Mouse (Mus musculus): ENCODE measurements around the gene Rps11. TPM values are rescaled to one million over a fixed set of nuclear protein-coding genes. Genes with fewer than 3 reads are reported as not detected.

The Rps11 gene
- polyA plus RNA-seq, 1 experiment = 1,675 TPM

DNA sequence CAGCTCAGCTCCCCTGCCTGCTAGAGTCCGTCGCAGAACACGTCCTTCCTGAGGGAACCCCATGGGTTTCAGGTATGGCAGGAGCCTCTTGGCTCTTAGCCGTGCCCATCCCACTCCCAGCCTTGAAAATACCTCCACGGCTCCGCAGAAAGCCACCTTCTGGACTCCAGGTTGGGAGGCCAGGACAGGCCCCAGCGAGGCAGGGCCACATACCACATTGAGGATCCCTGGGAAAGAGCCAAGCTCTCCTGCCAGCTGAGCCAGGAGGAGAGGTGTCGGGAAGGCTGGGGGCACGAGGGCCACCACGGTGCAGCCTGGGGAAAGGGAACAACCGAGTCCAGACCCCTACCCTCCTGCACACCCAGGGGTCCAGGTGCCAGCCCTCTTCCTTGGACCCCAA, 23.0 kb upstream of the Rps11 start:
- no peak for TF ChIP-seq CTCF (IDR thresholded peaks at IDR 0.05; ENCODE audit: low read depth, low read length)
- TF ChIP-seq POLR2A (IDR thresholded peaks at IDR 0.05; ENCODE audit: borderline replicate concordance, low read depth, low read length) = no peak
- Histone ChIP-seq H3K4me3 (ENCODE audit: insufficient read depth, low read length) (no peak overlapping the region), H3K27ac (ENCODE audit: insufficient read depth, low read depth, low read length) (no peak overlapping the region), H3K4me1 (ENCODE audit: control insufficient read depth, insufficient read depth, low read length) (peaks cover 15% of the 10 kb centered on the region)

DNA sequence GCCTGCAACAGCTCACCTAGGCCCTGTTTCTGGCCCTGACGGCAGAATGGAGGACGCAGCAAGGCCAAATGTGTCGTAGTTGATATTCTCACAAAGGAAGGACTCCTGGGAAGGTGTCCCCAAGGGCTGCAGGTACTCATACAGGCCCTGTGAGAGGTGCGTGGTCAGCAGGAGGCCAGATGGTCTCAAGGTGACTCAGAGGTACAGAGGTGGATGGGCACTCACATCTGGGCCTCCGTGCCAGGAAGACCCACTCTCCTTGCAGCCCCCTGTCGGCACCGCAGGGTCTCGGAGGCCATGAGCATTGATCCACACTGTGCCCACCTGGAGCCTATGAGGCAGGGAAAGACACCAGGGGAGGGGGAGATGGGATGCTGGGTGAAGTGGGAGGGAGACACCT, 21.2 kb upstream of the Rps11 start:
- TF ChIP-seq CTCF (IDR thresholded peaks at IDR 0.05; ENCODE audit: low read depth, low read length) (no peak), POLR2A (IDR thresholded peaks at IDR 0.05; ENCODE audit: borderline replicate concordance, low read depth, low read length) (no peak)

DNA sequence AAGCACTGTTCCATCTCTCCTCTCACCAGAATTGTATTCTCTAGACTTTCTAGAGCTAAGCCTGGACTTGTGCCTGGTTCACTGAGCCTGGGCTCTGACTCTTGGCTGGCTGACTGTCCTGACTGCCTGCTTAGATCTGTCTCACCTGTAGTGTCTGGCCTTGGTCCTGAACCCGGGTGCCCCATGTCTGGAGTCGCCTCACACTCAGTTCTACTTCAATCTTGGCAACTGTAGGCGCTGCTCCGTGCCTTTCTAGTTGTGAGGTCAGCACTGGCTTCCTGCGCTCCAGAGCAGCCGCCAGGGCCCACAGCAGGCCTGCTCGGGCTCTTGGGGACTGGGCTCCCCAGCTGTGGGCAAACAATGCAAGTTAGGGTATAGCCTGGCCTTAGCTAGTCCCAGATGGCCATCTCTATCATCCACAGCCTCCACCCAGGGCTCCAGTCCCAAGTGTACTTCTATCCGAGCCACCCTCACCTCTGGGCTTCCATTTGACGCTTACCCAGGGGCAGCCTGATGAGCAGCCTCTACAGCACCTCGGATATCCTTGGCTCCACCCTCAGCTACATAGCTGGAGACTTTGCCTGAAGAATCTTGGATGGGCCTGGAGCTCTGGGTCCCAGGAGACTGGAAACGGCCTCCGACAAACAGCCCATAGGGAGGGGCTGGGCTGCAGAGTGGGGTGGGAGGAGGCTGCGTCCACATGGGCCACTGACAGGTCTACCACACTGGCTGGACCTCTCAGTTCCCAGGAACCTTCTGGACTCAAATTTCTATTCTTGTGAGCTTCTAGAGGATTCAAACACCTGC, 20.3 kb upstream of the Rps11 start:
- Histone ChIP-seq H3K4me3 (ENCODE audit: insufficient read depth, low read length) (no peak overlapping the region), H3K4me1 (ENCODE audit: control insufficient read depth, insufficient read depth, low read length) (peaks cover 8% of the 10 kb centered on the region), H3K27ac (ENCODE audit: insufficient read depth, low read depth, low read length) (no peak overlapping the region)
- TF ChIP-seq CTCF (IDR thresholded peaks at IDR 0.05; ENCODE audit: low read depth, low read length) (no peak), POLR2A (IDR thresholded peaks at IDR 0.05; ENCODE audit: borderline replicate concordance, low read depth, low read length) (no peak)

More for the DNA sequence above, 21.2 kb upstream of the Rps11 start:
- no peak overlapping the region for H3K27ac ChIP-seq (ENCODE audit: insufficient read depth, low read depth, low read length)
- H3K4me1 ChIP-seq (ENCODE audit: control insufficient read depth, insufficient read depth, low read length) = peaks cover 13% of the 10 kb centered on the region
- no peak overlapping the region for H3K4me3 ChIP-seq (ENCODE audit: insufficient read depth, low read length)

GRCm38 (mm10) chr7:45141914-45142313, 17.7 kb upstream of the Rps11 start:
- H3K27ac ChIP-seq (ENCODE audit: insufficient read depth, low read depth, low read length) = no peak overlapping the region
- no peak for TF ChIP-seq CTCF (IDR thresholded peaks at IDR 0.05; ENCODE audit: low read depth, low read length)
- no peak for TF ChIP-seq POLR2A (IDR thresholded peaks at IDR 0.05; ENCODE audit: borderline replicate concordance, low read depth, low read length)
- peaks cover 8% of the 10 kb centered on the region for H3K4me1 ChIP-seq (ENCODE audit: control insufficient read depth, insufficient read depth, low read length)
- H3K4me3 ChIP-seq (ENCODE audit: insufficient read depth, low read length) = no peak overlapping the region

DNA sequence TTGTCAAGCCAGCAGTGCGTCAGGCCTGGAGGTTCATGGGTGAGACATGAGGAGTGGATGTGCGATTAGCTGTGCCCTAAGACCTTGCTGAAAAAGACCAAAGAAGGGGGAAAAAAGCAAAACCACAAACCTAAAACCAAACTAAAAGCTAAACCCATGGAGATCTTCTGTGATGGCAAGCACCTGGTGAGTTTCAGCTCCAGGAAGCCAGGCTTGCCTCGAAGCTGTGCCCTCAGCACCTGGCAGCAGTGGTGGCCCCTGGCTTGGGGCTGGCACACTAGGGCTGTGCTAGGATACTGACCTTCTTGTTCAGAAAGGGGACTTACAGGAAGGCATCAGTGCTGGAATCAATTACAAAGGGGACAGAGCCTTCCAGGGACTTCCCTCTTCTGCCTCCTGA, 17.1 kb upstream of the Rps11 start:
- Histone ChIP-seq H3K27ac (ENCODE audit: insufficient read depth, low read depth, low read length) (no peak overlapping the region), H3K4me3 (ENCODE audit: insufficient read depth, low read length) (no peak overlapping the region), H3K4me1 (ENCODE audit: control insufficient read depth, insufficient read depth, low read length) (peaks cover 8% of the 10 kb centered on the region)
- TF ChIP-seq CTCF (IDR thresholded peaks at IDR 0.05; ENCODE audit: low read depth, low read length) = no peak
- TF ChIP-seq POLR2A (IDR thresholded peaks at IDR 0.05; ENCODE audit: borderline replicate concordance, low read depth, low read length) = no peak

DNA sequence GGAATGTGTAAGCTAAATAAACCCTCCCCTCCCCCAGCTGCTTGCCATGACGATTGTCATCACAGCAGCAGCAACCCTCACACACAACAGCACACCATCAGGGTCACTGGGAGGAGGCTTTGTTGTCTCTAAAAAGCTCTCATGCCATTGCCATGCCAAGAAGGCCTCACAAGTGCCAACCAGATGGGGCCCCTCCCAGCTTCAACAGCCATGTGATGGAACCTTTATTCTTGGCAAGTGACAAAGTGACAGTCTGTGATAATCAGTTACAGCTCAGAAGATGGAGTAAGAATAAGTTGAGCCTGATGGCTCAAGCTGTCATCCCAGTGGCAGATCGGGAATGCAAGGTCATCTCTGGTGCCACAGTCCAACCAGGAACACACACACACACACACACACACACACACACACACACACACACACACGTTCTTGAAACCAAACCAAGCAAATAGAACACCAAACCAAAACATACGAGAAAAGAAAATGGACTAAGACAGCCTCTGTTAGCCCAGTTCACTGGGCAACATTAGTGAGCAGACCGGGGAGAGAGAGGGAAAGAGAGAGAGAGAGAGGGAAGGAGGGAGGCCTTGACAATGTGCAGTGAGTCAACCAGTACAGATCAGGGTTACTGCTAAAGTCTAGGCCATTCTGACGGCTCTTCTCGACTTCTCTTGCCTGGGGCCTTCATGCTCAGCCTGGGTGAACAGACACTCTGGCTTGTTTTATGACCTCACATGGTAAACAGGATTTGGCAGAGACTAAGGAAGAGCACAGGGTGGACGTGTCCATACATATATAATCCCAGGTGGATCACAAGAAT, 15.9 kb upstream of the Rps11 start:
- no peak for TF ChIP-seq CTCF (IDR thresholded peaks at IDR 0.05; ENCODE audit: low read depth, low read length)
- TF ChIP-seq POLR2A (IDR thresholded peaks at IDR 0.05; ENCODE audit: borderline replicate concordance, low read depth, low read length) = no peak
- Histone ChIP-seq H3K4me3 (ENCODE audit: insufficient read depth, low read length) (no peak overlapping the region), H3K4me1 (ENCODE audit: control insufficient read depth, insufficient read depth, low read length) (peaks cover 8% of the 10 kb centered on the region), H3K27ac (ENCODE audit: insufficient read depth, low read depth, low read length) (no peak overlapping the region)

DNA sequence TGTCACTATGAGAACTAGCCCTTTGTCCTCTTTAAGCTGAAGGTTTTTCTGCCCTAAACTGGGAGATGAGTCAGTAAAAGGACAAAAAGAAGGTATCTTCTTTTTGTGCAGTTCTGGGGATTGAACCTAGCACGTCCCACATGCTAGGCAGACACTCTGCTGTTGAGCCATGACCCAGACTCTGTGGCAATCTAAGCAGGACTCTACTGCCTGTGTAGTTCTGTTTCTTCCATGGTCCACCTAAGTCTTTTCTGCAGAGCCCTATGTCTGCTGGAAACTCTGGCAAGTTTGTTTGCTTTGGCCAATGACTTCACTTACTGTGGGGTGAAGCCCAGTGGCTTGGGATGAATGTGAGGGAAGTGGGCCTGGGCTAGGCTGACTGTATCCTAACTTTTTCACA, 14.2 kb upstream of the Rps11 start:
- Histone ChIP-seq H3K27ac (ENCODE audit: insufficient read depth, low read depth, low read length) (no peak overlapping the region), H3K4me3 (ENCODE audit: insufficient read depth, low read length) (no peak overlapping the region), H3K4me1 (ENCODE audit: control insufficient read depth, insufficient read depth, low read length) (peaks cover 8% of the 10 kb centered on the region)
- no peak for TF ChIP-seq POLR2A (IDR thresholded peaks at IDR 0.05; ENCODE audit: borderline replicate concordance, low read depth, low read length)
- TF ChIP-seq CTCF (IDR thresholded peaks at IDR 0.05; ENCODE audit: low read depth, low read length) = no peak

GRCm38 (mm10) chr7:45137171-45138006, 13.2 kb upstream of the Rps11 start:
- H3K4me1 ChIP-seq (ENCODE audit: control insufficient read depth, insufficient read depth, low read length) = peaks cover 8% of the 10 kb centered on the region
- no peak overlapping the region for H3K4me3 ChIP-seq (ENCODE audit: insufficient read depth, low read length)
- no peak overlapping the region for H3K27ac ChIP-seq (ENCODE audit: insufficient read depth, low read depth, low read length)
- TF ChIP-seq CTCF (IDR thresholded peaks at IDR 0.05; ENCODE audit: low read depth, low read length) (no peak), POLR2A (IDR thresholded peaks at IDR 0.05; ENCODE audit: borderline replicate concordance, low read depth, low read length) (no peak)

- H3K27ac ChIP-seq (ENCODE audit: insufficient read depth, low read depth, low read length) = no peak within 1 kb of the TSS
- H3K4me3 ChIP-seq (ENCODE audit: insufficient read depth, low read length) = peak within 1 kb of the TSS; percentile 65
- TF ChIP-seq POLR2A (IDR thresholded peaks at IDR 0.05; ENCODE audit: borderline replicate concordance, low read depth, low read length) (no peak), CTCF (IDR thresholded peaks at IDR 0.05; ENCODE audit: low read depth, low read length) (peak; percentile 76)
- no peaks in the 10 kb centered on the region; the same call in 1 of the 2 replicates for H3K4me1 ChIP-seq (ENCODE audit: control insufficient read depth, insufficient read depth, low read length)
Measured at GRCm38 (mm10) chr7:45135993-45136567, 11.8 kb upstream of the Rps11 start, which contains the start of the genes Gm45713 and Flt3l. Gene Gm45713, minus strand, starts transcription at chr7:45136231. Gene Flt3l, minus strand, starts transcription at chr7:45136432.

All from bone marrow macrophage, adult 2 months (primary cell).